ENCODE assay signal across 11 mouse cellular contexts in genomic region chr9:121819771-121820471, GRCm38 (mm10). TPM values are rescaled to one million over a fixed set of nuclear protein-coding genes. Genes with fewer than 3 reads are reported as not detected.
DNase-seq lines count a peak whose midpoint lies in the region; ATAC-seq lines count a peak whose summit lies in the region.
"Had no signal": no experiment of that assay in that cellular context is flagged by ENCODE, and none has a peak within 500 bp of the region (broad histone marks: within the 10 kb centered on the region; RNA-seq: fewer than 3 reads in every experiment).

No protein-coding gene starts in this region.

- H3K4me3 ChIP-seq in forebrain, embryonic 15.5 days: no peak overlapping the region
- no peak overlapping the region for H3K4me3 ChIP-seq in forebrain, embryonic 12.5 days (replicated peaks)
- H3K4me3 ChIP-seq in midbrain, embryonic 15.5 days: no peak overlapping the region
- H3K4me3 ChIP-seq: heart, embryonic 15.5 days had no signal

- WGBS in forebrain, embryonic 15.5 days: 47% methylated on average over 7 of the region's 7 CpGs
- 67% methylated on average over 7 of the region's 7 CpGs for WGBS in forebrain, embryonic 12.5 days
- WGBS in midbrain, embryonic 15.5 days: 48% methylated on average over 7 of the region's 7 CpGs

- DNase-seq in left cerebral cortex, postnatal 4 days: peak; percentile 69
- no peak for DNase-seq in left cerebral cortex, adult 9 months (ENCODE audit: low spot score in 2 of 2)
- peak; percentile 90 for DNase-seq in cerebellum, adult 9-11 months
- no peak for DNase-seq in ovary, adult 18-20 months (ENCODE audit: low spot score)
- DNase-seq in left cerebral cortex, postnatal 36 days (ENCODE audit: low spot score in 2 of 2): no peak
- DNase-seq: thymus, adult 18-20 months had no signal

- H3K9me3 ChIP-seq in forebrain, embryonic 15.5 days: no peaks in the 10 kb centered on the region
- no peaks in the 10 kb centered on the region for H3K9me3 ChIP-seq in forebrain, embryonic 12.5 days
- no peaks in the 10 kb centered on the region for H3K9me3 ChIP-seq in midbrain, embryonic 15.5 days
- H3K9me3 ChIP-seq: heart, embryonic 15.5 days had no signal

- H3K27ac ChIP-seq in forebrain, embryonic 15.5 days (replicated peaks): peak overlapping the region; percentile 52
- H3K27ac ChIP-seq in forebrain, embryonic 12.5 days: no peak overlapping the region
- H3K27ac ChIP-seq in midbrain, embryonic 15.5 days: 0 out of 2 replicates have a peak overlapping the region, but pooled peaks have one; percentile 13
- H3K27ac ChIP-seq: heart, embryonic 15.5 days had no signal

- H3K9ac ChIP-seq in forebrain, embryonic 15.5 days (replicated peaks): no peak overlapping the region
- H3K9ac ChIP-seq in forebrain, embryonic 12.5 days: no peak overlapping the region
- no peak overlapping the region for H3K9ac ChIP-seq in midbrain, embryonic 15.5 days
- H3K9ac ChIP-seq: heart, embryonic 15.5 days had no signal

- no peak for ATAC-seq in forebrain, embryonic 15.5 days (replicated peaks)
- no peak for ATAC-seq in forebrain, embryonic 12.5 days (ENCODE audit: low FRiP score)
- ATAC-seq in midbrain, embryonic 15.5 days (replicated peaks): no peak

- no peaks in the 10 kb centered on the region for H3K27me3 ChIP-seq in forebrain, embryonic 15.5 days
- H3K27me3 ChIP-seq in forebrain, embryonic 12.5 days: 0 out of 2 replicates have a peak, but pooled peaks cover 3% of the 10 kb centered on the region
- H3K27me3 ChIP-seq in midbrain, embryonic 15.5 days (replicated peaks): no peaks in the 10 kb centered on the region
- H3K27me3 ChIP-seq: heart, embryonic 15.5 days had no signal

- intact Hi-C loops in left cerebral cortex, postnatal 4 days (cut with DNase I): no loop called here
- intact Hi-C loops in left cerebral cortex, postnatal 36 days (cut with DNase I): no loop called here

- H3K4me1 ChIP-seq in forebrain, embryonic 15.5 days: peaks cover 32% of the 10 kb centered on the region
- peaks cover 5% of the 10 kb centered on the region; the same call in 1 of the 2 replicates for H3K4me1 ChIP-seq in forebrain, embryonic 12.5 days
- H3K4me1 ChIP-seq in midbrain, embryonic 15.5 days: peaks cover 11% of the 10 kb centered on the region; the same call in 1 of the 2 replicates

- no peaks in the 10 kb centered on the region for H3K36me3 ChIP-seq in forebrain, embryonic 15.5 days
- H3K36me3 ChIP-seq in forebrain, embryonic 12.5 days (replicated peaks): no peaks in the 10 kb centered on the region
- no peaks in the 10 kb centered on the region for H3K36me3 ChIP-seq in midbrain, embryonic 15.5 days (replicated peaks)
- H3K36me3 ChIP-seq: heart, embryonic 15.5 days had no signal

- H3K4me2 ChIP-seq in forebrain, embryonic 15.5 days (replicated peaks): no peak overlapping the region
- no peak overlapping the region for H3K4me2 ChIP-seq in forebrain, embryonic 12.5 days
- H3K4me2 ChIP-seq in midbrain, embryonic 15.5 days: no peak overlapping the region
- H3K4me2 ChIP-seq: heart, embryonic 15.5 days had no signal

RNA-seq across cellular contexts. Expression of gene Ccdc13, which starts 19.3 kb away (rescaled TPM):
- 1.9 and 3.0 TPM in 2 replicates for polyA plus RNA-seq in forebrain, embryonic 15.5 days (2015; fragmentation: Nextera tagmentation; extraction: Ambion mirVana)
- 3.1 and 3.6 TPM in 2 replicates for polyA plus RNA-seq in forebrain, embryonic 12.5 days (2016; fragmentation: Nextera tagmentation; extraction: Ambion mirVana)
- total RNA-seq in left cerebral cortex, postnatal 4 days (2021): 1 to 10 TPM; 3.9 to 4.3 TPM
- 4.1 and 4.2 TPM in 2 replicates for polyA plus RNA-seq in midbrain, embryonic 15.5 days (2015; fragmentation: Nextera tagmentation; extraction: Ambion mirVana)
- 1 to 10 TPM; 5.5 to 5.9 TPM for total RNA-seq in left cerebral cortex, postnatal 36 days (2021)
- total RNA-seq: megakaryocyte progenitor cell, adult 5-6 weeks had no signal
- polyA plus RNA-seq: heart, embryonic 15.5 days had no signal

RNA-seq across cellular contexts. Expression of gene Hhatl, which starts 27.6 kb away (rescaled TPM):
- 0.25 TPM in 1 of 2 replicates, not detected in the other for polyA plus RNA-seq in forebrain, embryonic 15.5 days (2015; fragmentation: Nextera tagmentation; extraction: Ambion mirVana)
- polyA plus RNA-seq in forebrain, embryonic 12.5 days (2016; fragmentation: Nextera tagmentation; extraction: Ambion mirVana): not detected in 2 replicates
- under 1 TPM in 1 of 2 experiments, not detected in 1; 0.93 TPM for total RNA-seq in left cerebral cortex, postnatal 4 days (2021)
- polyA plus RNA-seq in midbrain, embryonic 15.5 days (2015; fragmentation: Nextera tagmentation; extraction: Ambion mirVana): 0.09 TPM in 1 of 2 replicates, not detected in the other
- total RNA-seq in left cerebral cortex, postnatal 36 days (2021): 10 to 100 TPM; 17.2 to 22.2 TPM
- total RNA-seq: megakaryocyte progenitor cell, adult 5-6 weeks had no signal

RNA-seq across cellular contexts. Expression of gene Higd1a, which starts 38.2 kb away (rescaled TPM):
- 124 and 129 TPM in 2 replicates for polyA plus RNA-seq in forebrain, embryonic 15.5 days (2015; fragmentation: Nextera tagmentation; extraction: Ambion mirVana)
- 153 and 158 TPM in 2 replicates for polyA plus RNA-seq in forebrain, embryonic 12.5 days (2016; fragmentation: Nextera tagmentation; extraction: Ambion mirVana)
- total RNA-seq in left cerebral cortex, postnatal 4 days (2021): 10 to 100 TPM; 55.9 to 58.7 TPM
- polyA plus RNA-seq in midbrain, embryonic 15.5 days (2015; fragmentation: Nextera tagmentation; extraction: Ambion mirVana): 142 and 144 TPM in 2 replicates
- total RNA-seq in left cerebral cortex, postnatal 36 days (2021): 10 to 100 TPM; 85.6 to 87.3 TPM

RNA-seq across cellular contexts. Expression of gene Klhl40, which starts 42.5 kb away (rescaled TPM):
- polyA plus RNA-seq in forebrain, embryonic 15.5 days (2015; fragmentation: Nextera tagmentation; extraction: Ambion mirVana): 0.50 and 0.69 TPM in 2 replicates
- polyA plus RNA-seq in forebrain, embryonic 12.5 days (2016; fragmentation: Nextera tagmentation; extraction: Ambion mirVana): 0.28 TPM in 1 of 2 replicates, not detected in the other
- 1 to 10 TPM; 1.3 TPM for total RNA-seq in left cerebral cortex, postnatal 4 days (2021)
- 1.6 and 1.9 TPM in 2 replicates for polyA plus RNA-seq in midbrain, embryonic 15.5 days (2015; fragmentation: Nextera tagmentation; extraction: Ambion mirVana)
- total RNA-seq in left cerebral cortex, postnatal 36 days (2021): 1 to 10 TPM; 4.9 to 8.8 TPM
- total RNA-seq: megakaryocyte progenitor cell, adult 5-6 weeks had no signal

Comparison
In these comparisons a context has a peak if more than half of its experiments do, and no peak if none do; other contexts are left out.
1. DNase-seq: peak in left cerebral cortex, postnatal 4 days (single experiment) and cerebellum, adult 9-11 months (single experiment); none in left cerebral cortex, adult 9 months (0 of 2), ovary, adult 18-20 months (single experiment) and left cerebral cortex, postnatal 36 days (0 of 2).